Comparison of ENCODE assay signal across 15 mouse cellular contexts in genomic region chr10:42118361-42119188, GRCm38 (mm10).
DNase-seq lines count a peak whose midpoint lies in the region; ATAC-seq lines count a peak whose summit lies in the region.
"Had no signal": no experiment of that assay in that cellular context is flagged by ENCODE, and none has a peak within 500 bp of the region (broad histone marks: within the 10 kb centered on the region; RNA-seq: fewer than 3 reads in every experiment).

No protein-coding gene starts in this region.

- H3K9ac ChIP-seq in hindbrain, embryonic 15.5 days, result no peak overlapping the region
- H3K9ac ChIP-seq in hindbrain, embryonic 11.5 days (ENCODE audit: low read depth, low read length), result no peak overlapping the region
- H3K9ac ChIP-seq in forebrain, embryonic 16.5 days (replicated peaks; ENCODE audit: low read depth, low read length), result no peak overlapping the region
- H3K9ac ChIP-seq: liver, embryonic 13.5 days; stomach, embryonic 15.5 days had no signal

- no peaks in the 10 kb centered on the region; the same call in 1 of the 2 replicates for H3K4me1 ChIP-seq in hindbrain, embryonic 15.5 days (replicated peaks)
- H3K4me1 ChIP-seq in hindbrain, embryonic 11.5 days (replicated peaks; ENCODE audit: control insufficient read depth, insufficient read depth, low read length), result no peaks in the 10 kb centered on the region
- peaks cover 6% of the 10 kb centered on the region for H3K4me1 ChIP-seq in forebrain, embryonic 16.5 days (replicated peaks; ENCODE audit: control insufficient read depth, insufficient read depth, low read length)

- DNase-seq in hindbrain, embryonic 11.5 days (ENCODE audit: low spot score), result no peak
- DNase-seq in 416B (ENCODE audit: low read depth), result peak; percentile 9
- DNase-seq in cerebellum, adult 11 months, result peak; percentile 95
- no peak for DNase-seq in kidney, postnatal 36 days
- no peak for DNase-seq in adrenal gland, postnatal 25 days
- no peak for DNase-seq in right cerebral cortex, postnatal 10 days (ENCODE audit: low spot score in 2 of 2)
- DNase-seq: gastrocnemius, postnatal 10 days; heart, postnatal 14 days; liver, embryonic 13.5 days; lung, postnatal 4 days had no signal

- no peaks in the 10 kb centered on the region for H3K36me3 ChIP-seq in hindbrain, embryonic 15.5 days
- H3K36me3 ChIP-seq in hindbrain, embryonic 11.5 days (ENCODE audit: control insufficient read depth, insufficient read depth, low read length), result no peaks in the 10 kb centered on the region
- H3K36me3 ChIP-seq in forebrain, embryonic 16.5 days (ENCODE audit: control insufficient read depth, insufficient read depth), result no peaks in the 10 kb centered on the region
- H3K36me3 ChIP-seq: liver, embryonic 13.5 days; stomach, embryonic 15.5 days had no signal

- H3K4me2 ChIP-seq in hindbrain, embryonic 15.5 days, result no peak overlapping the region
- H3K4me2 ChIP-seq in hindbrain, embryonic 11.5 days (replicated peaks; ENCODE audit: low read depth, low read length), result no peak overlapping the region
- H3K4me2 ChIP-seq in forebrain, embryonic 16.5 days (ENCODE audit: low read length), result no peak overlapping the region
- H3K4me2 ChIP-seq: liver, embryonic 13.5 days; stomach, embryonic 15.5 days had no signal

- no peaks in the 10 kb centered on the region for H3K9me3 ChIP-seq in hindbrain, embryonic 15.5 days
- H3K9me3 ChIP-seq in hindbrain, embryonic 11.5 days (ENCODE audit: control insufficient read depth, low read length), result no peaks in the 10 kb centered on the region
- no peaks in the 10 kb centered on the region for H3K9me3 ChIP-seq in forebrain, embryonic 16.5 days (ENCODE audit: control insufficient read depth, low read length)
- H3K9me3 ChIP-seq: liver, embryonic 13.5 days; stomach, embryonic 15.5 days had no signal

- ATAC-seq in hindbrain, embryonic 15.5 days (ENCODE audit: low FRiP score, low read depth), result peak; percentile 38; the same call in 1 of the 2 replicates
- no peak for ATAC-seq in hindbrain, embryonic 11.5 days (ENCODE audit: low FRiP score)
- peak; percentile 86 for ATAC-seq in forebrain, embryonic 16.5 days

- H3K4me3 ChIP-seq in hindbrain, embryonic 15.5 days, result no peak overlapping the region
- no peak overlapping the region for H3K4me3 ChIP-seq in hindbrain, embryonic 11.5 days (ENCODE audit: low read depth, low read length)
- H3K4me3 ChIP-seq in forebrain, embryonic 16.5 days (replicated peaks; ENCODE audit: low read length), result no peak overlapping the region
- H3K4me3 ChIP-seq: liver, embryonic 13.5 days; stomach, embryonic 15.5 days had no signal

- no peak overlapping the region for H3K27ac ChIP-seq in hindbrain, embryonic 15.5 days (replicated peaks)
- no peak overlapping the region for H3K27ac ChIP-seq in hindbrain, embryonic 11.5 days (ENCODE audit: low read depth, low read length)
- peak overlapping the region; percentile 56 for H3K27ac ChIP-seq in forebrain, embryonic 16.5 days (ENCODE audit: low read length)
- H3K27ac ChIP-seq: kidney, postnatal 0 days; liver, embryonic 13.5 days; stomach, embryonic 15.5 days had no signal

- 76% methylated on average over 13 of the region's 13 CpGs for WGBS in hindbrain, embryonic 15.5 days
- 86% methylated on average over 13 of the region's 13 CpGs for WGBS in hindbrain, embryonic 11.5 days
- 77% methylated on average over 13 of the region's 13 CpGs for whole genome bisulfite sequencing in forebrain, embryonic 16.5 days

- no peaks in the 10 kb centered on the region for H3K27me3 ChIP-seq in hindbrain, embryonic 15.5 days
- no peaks in the 10 kb centered on the region for H3K27me3 ChIP-seq in hindbrain, embryonic 11.5 days (ENCODE audit: control insufficient read depth, insufficient read depth, low read length)
- no peaks in the 10 kb centered on the region for H3K27me3 ChIP-seq in forebrain, embryonic 16.5 days (replicated peaks; ENCODE audit: control insufficient read depth, insufficient read depth, low read length)
- H3K27me3 ChIP-seq: CH12.LX; liver, embryonic 13.5 days; stomach, embryonic 15.5 days had no signal

Comparison
In these comparisons a context has a peak if more than half of its experiments do, and no peak if none do; other contexts are left out.
1. DNase-seq: peak in 416B (single experiment) and cerebellum, adult 11 months (single experiment); none in hindbrain, embryonic 11.5 days (single experiment), kidney, postnatal 36 days (0 of 2), adrenal gland, postnatal 25 days (single experiment) and right cerebral cortex, postnatal 10 days (0 of 2).